Mouse (Mus musculus) CD4-positive, CD25-positive, alpha-beta regulatory T cell, adult 9 weeks (primary cell): ENCODE data around the gene Ankrd7. TPM values are rescaled to one million over a fixed set of nuclear protein-coding genes. Genes with fewer than 3 reads are reported as not detected.

ENCODE experiments used
- polyA plus RNA-seq: library from polyadenylated mRNA; unstranded; fragments of 100-300 nt; shearing (Covaris generic); gene quantifications from one replicate; pipeline ENCODE4 v1.2.1, GENCODE M21; 2017

Ankrd7 gene
- 0.40 TPM for polyA plus RNA-seq

GRCm38 (mm10) chr6:18866018-18866417 is at the start of gene Ankrd7:
Gene Ankrd7, plus strand, starts transcription at chr6:18866318.

DNA sequence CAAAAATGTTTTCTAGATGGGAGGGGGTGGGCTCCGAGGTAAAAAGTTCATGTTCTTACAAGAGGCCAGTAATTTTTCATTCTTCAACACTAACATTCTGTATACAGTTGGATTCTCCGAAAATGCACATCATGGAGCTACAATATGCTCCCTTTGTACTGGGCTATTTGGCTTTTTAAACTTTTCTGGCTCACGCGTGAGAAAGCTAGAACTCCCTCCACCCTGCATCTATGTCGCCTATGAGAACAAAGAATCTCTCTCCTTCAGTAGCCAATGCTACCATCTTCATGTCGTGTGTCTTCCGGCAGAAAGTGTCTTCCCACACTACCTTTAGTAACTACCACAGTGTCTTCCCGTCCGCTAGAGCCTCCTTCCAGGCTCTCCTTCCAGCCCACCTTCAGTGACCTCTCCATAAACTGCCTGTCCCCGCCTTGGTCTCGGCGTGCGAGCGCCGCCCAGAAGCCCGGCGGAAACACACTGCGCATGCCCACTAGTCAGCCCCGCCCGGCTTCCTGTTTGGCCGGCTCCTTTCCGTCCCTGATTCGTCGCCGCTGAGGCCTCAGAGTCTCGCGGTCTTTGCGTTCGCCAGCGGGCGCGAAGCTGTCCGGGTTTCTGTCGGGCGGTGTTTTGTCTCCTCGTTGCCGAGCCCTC is 17.9 kb upstream of the Ankrd7 start, which contains the start of gene Lsm8:
Lsm8 (plus strand) TSS at position 529 of the 651 bp plus-strand sequence.

Other genes starting within 250 kb of the Ankrd7 start
- gene Lsm8, start 17.7 kb upstream of the Ankrd7 start, polyA plus RNA-seq = 106 TPM